Mouse (Mus musculus): ENCODE data around the gene Nr2c2ap.

Gene Nr2c2ap

GRCm38 (mm10) chr8:70118726-70119700 lies 12.1 kb upstream of the Nr2c2ap start:
- peak; percentile 38 for DNase-seq (ENCODE audit: low spot score)

- DNase-seq (ENCODE audit: low spot score), result peak; percentile 73
Observed at GRCm38 (mm10) chr8:70120667-70121066, 10.5 kb upstream of the Nr2c2ap start, which contains the start of gene Ncan. TSS of gene Ncan (minus strand) at chr8:70120873.

GRCm38 (mm10) chr8:70122863-70123262 lies 8.3 kb upstream of the Nr2c2ap start:
- DNase-seq (ENCODE audit: low spot score), result no peak

GRCm38 (mm10) chr8:70124992-70125391 lies 6.1 kb upstream of the Nr2c2ap start:
- DNase-seq (ENCODE audit: low spot score), result peak; percentile 30

GRCm38 (mm10) chr8:70128435-70128834 lies 2.7 kb upstream of the Nr2c2ap start:
- DNase-seq (ENCODE audit: low spot score), result no peak

- DNase-seq (ENCODE audit: low spot score), result peak; percentile 63
Observed at GRCm38 (mm10) chr8:70129309-70129952, 1.7 kb upstream of the Nr2c2ap start.

GRCm38 (mm10) chr8:70130066-70130465 lies 1.1 kb upstream of the Nr2c2ap start:
- no peak for DNase-seq (ENCODE audit: low spot score)

- DNase-seq (ENCODE audit: low spot score), result no peak
Observed at GRCm38 (mm10) chr8:70134086-70134485, 3.0 kb downstream of the Nr2c2ap start.

- DNase-seq (ENCODE audit: low spot score), result no peak
Observed at GRCm38 (mm10) chr8:70134931-70135330, 3.8 kb downstream of the Nr2c2ap start.

- no peak for DNase-seq (ENCODE audit: low spot score)
Observed at GRCm38 (mm10) chr8:70136591-70136990, 5.5 kb downstream of the Nr2c2ap start.

GRCm38 (mm10) chr8:70137890-70138289 lies 6.8 kb downstream of the Nr2c2ap start:
- DNase-seq (ENCODE audit: low spot score), result no peak

GRCm38 (mm10) chr8:70139026-70139857 lies 8.1 kb downstream of the Nr2c2ap start, which contains the start of the genes Rfxank, Borcs8 and Mef2b:
TSS of gene Rfxank (minus strand) at chr8:70139154.
TSS of gene Borcs8 (plus strand) at chr8:70139499.
TSS of gene Mef2b (plus strand) at chr8:70139711.
- peak; percentile 99 for DNase-seq (ENCODE audit: low spot score)

GRCm38 (mm10) chr8:70139981-70140380 lies 8.8 kb downstream of the Nr2c2ap start:
- no peak for DNase-seq (ENCODE audit: low spot score)

GRCm38 (mm10) chr8:70147678-70148607 lies 16.8 kb downstream of the Nr2c2ap start:
- DNase-seq (ENCODE audit: low spot score), result no peak

GRCm38 (mm10) chr8:70150158-70150557 lies 19.0 kb downstream of the Nr2c2ap start:
- DNase-seq (ENCODE audit: low spot score), result no peak

- peak; percentile 87 for DNase-seq (ENCODE audit: low spot score)
Observed at GRCm38 (mm10) chr8:70152537-70153257, 21.6 kb downstream of the Nr2c2ap start.

- DNase-seq (ENCODE audit: low spot score), result no peak
Observed at GRCm38 (mm10) chr8:70157240-70157800, 26.2 kb downstream of the Nr2c2ap start.

- peak; percentile 89 for DNase-seq (ENCODE audit: low spot score)
Observed at GRCm38 (mm10) chr8:70158069-70158853, 27.1 kb downstream of the Nr2c2ap start.

- no peak for DNase-seq (ENCODE audit: low spot score)
Observed at GRCm38 (mm10) chr8:70159211-70159610, 28.1 kb downstream of the Nr2c2ap start.
